Mouse (Mus musculus): ENCODE results near the gene Robo2. TPM values are rescaled to one million over a fixed set of nuclear protein-coding genes. Genes with fewer than 3 reads are reported as not detected.

Gene Robo2
- total and polyA plus RNA-seq, 3 experiments = not detected

GRCm38 (mm10) chr16:74136181-74136580 lies 275.4 kb downstream of the Robo2 start:
- no peaks in the 10 kb centered on the region for H3K9me3 ChIP-seq (replicated peaks; ENCODE audit: insufficient read depth, low read length)
- no peak overlapping the region for H3K9ac ChIP-seq (ENCODE audit: control insufficient read depth, low read depth, low read length, poor library complexity, severe bottlenecking)
- H3K4me1 ChIP-seq (ENCODE audit: control insufficient read depth in 1 of 2, insufficient read depth in 2 of 2, low read length in 2 of 2) = no peaks in the 10 kb centered on the region

DNA sequence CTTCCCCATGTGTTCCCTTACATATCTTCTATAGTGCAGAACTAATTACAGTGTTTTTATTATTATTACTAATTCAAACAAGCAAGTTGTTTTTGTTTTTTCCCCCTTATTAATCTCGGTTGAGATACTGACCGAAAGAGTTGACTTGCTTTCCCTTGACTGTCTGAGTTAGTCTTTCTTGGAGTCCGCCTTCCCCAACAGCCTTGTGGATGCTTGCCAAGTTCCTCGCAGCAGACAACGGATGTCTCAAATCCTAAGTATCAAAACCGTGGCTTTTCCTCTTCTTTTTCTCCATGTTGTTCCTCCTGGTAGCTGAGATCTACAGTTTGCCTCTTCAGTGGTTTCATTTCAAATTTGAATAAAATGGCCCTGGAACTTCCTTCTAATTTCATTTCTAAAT lies 278.8 kb downstream of the Robo2 start:
- no peaks in the 10 kb centered on the region for H3K79me2 ChIP-seq (ENCODE audit: control insufficient read depth, insufficient read depth, low read length, poor library complexity)
- no peak for DNase-seq (ENCODE audit: low read depth, low spot score)
- H3K4me3 ChIP-seq (ENCODE audit: control insufficient read depth in 1 of 2, insufficient read depth in 1 of 2, low read depth in 2 of 2, low read length in 2 of 2) = no peak overlapping the region
- H3K9ac ChIP-seq (ENCODE audit: control insufficient read depth, low read depth, low read length, poor library complexity, severe bottlenecking) = no peak overlapping the region
- no peaks in the 10 kb centered on the region for H3K36me3 ChIP-seq (ENCODE audit: control insufficient read depth in 1 of 2, insufficient read depth in 2 of 2, low read length in 2 of 2)
- no peaks in the 10 kb centered on the region for H3K27me3 ChIP-seq (ENCODE audit: control insufficient read depth in 1 of 2, insufficient read depth in 2 of 2, low read length in 2 of 2)
- no peaks in the 10 kb centered on the region for H3K9me3 ChIP-seq (replicated peaks; ENCODE audit: insufficient read depth, low read length)
- no peak overlapping the region for H3K27ac ChIP-seq (ENCODE audit: control insufficient read depth, low read depth, low read length)
- H3K4me1 ChIP-seq (ENCODE audit: control insufficient read depth in 1 of 2, insufficient read depth in 2 of 2, low read length in 2 of 2) = no peaks in the 10 kb centered on the region
- TF ChIP-seq CTCF (IDR thresholded peaks at IDR 0.05 in 2 of 3, conservative IDR thresholded peaks at IDR 0.05 in 1 of 3; ENCODE audit: control insufficient read depth in 1 of 3, insufficient read depth in 1 of 3, low read depth in 2 of 3, low read length in 3 of 3, poor library complexity in 1 of 3, severe bottlenecking in 1 of 3) (no peak), UBTF (IDR thresholded peaks at IDR 0.05; ENCODE audit: borderline replicate concordance, insufficient read depth, low read depth, low read length) (no peak), MYB (IDR thresholded peaks at IDR 0.05; ENCODE audit: low read depth, low read length) (no peak), TBP (IDR thresholded peaks at IDR 0.05; ENCODE audit: low read depth, low read length) (no peak), TCF12 (IDR thresholded peaks at IDR 0.05; ENCODE audit: low read depth, low read length) (no peak), TAL1 (IDR thresholded peaks at IDR 0.05; ENCODE audit: low read length) (no peak), ZNF384 (IDR thresholded peaks at IDR 0.05; ENCODE audit: low read depth, low read length) (no peak), GABPA (IDR thresholded peaks at IDR 0.05; ENCODE audit: low read depth, low read length) (no peak), MXI1 (IDR thresholded peaks at IDR 0.05; ENCODE audit: low read depth, low read length) (no peak), SMC3 (IDR thresholded peaks at IDR 0.05; ENCODE audit: low read depth, low read length) (no peak), JUND (IDR thresholded peaks at IDR 0.05; ENCODE audit: low read depth, low read length) (no peak), POLR2A (IDR thresholded peaks at IDR 0.05; ENCODE audit: control insufficient read depth in 1 of 2, insufficient read depth in 1 of 2, low read depth in 1 of 2, low read length in 2 of 2, poor library complexity in 1 of 2) (no peak), EP300 (IDR thresholded peaks at IDR 0.05; ENCODE audit: low read depth in 1 of 2, low read length in 2 of 2) (no peak), MAX (IDR thresholded peaks at IDR 0.05; ENCODE audit: low read length) (no peak), RCOR1 (IDR thresholded peaks at IDR 0.05; ENCODE audit: low read depth, low read length) (no peak), HCFC1 (IDR thresholded peaks at IDR 0.05; ENCODE audit: low read depth, low read length) (no peak)

More at GRCm38 (mm10) chr16:74136181-74136580, 275.4 kb downstream of the Robo2 start:
- H3K4me3 ChIP-seq (ENCODE audit: control insufficient read depth in 1 of 2, insufficient read depth in 1 of 2, low read depth in 2 of 2, low read length in 2 of 2) = no peak overlapping the region
- no peaks in the 10 kb centered on the region for H3K36me3 ChIP-seq (ENCODE audit: control insufficient read depth in 1 of 2, insufficient read depth in 2 of 2, low read length in 2 of 2)
- no peak overlapping the region for H3K27ac ChIP-seq (ENCODE audit: control insufficient read depth, low read depth, low read length)
- H3K27me3 ChIP-seq (ENCODE audit: control insufficient read depth in 1 of 2, insufficient read depth in 2 of 2, low read length in 2 of 2) = no peaks in the 10 kb centered on the region
- no peak for DNase-seq (ENCODE audit: low read depth, low spot score)
- H3K79me2 ChIP-seq (ENCODE audit: control insufficient read depth, insufficient read depth, low read length, poor library complexity) = no peaks in the 10 kb centered on the region
- TF ChIP-seq MAZ (IDR thresholded peaks at IDR 0.05; ENCODE audit: low read depth, low read length) (no peak), KAT2A (conservative IDR thresholded peaks at IDR 0.05; ENCODE audit: low read depth, low read length) (no peak), RAD21 (IDR thresholded peaks at IDR 0.05; ENCODE audit: low read depth, low read length) (no peak), SIN3A (IDR thresholded peaks at IDR 0.05; ENCODE audit: low read length) (no peak), UBTF (IDR thresholded peaks at IDR 0.05; ENCODE audit: borderline replicate concordance, insufficient read depth, low read depth, low read length) (no peak), MYB (IDR thresholded peaks at IDR 0.05; ENCODE audit: low read depth, low read length) (no peak), HCFC1 (IDR thresholded peaks at IDR 0.05; ENCODE audit: low read depth, low read length) (no peak), CHD1 (IDR thresholded peaks at IDR 0.05; ENCODE audit: low read depth, low read length) (no peak), MAFK (IDR thresholded peaks at IDR 0.05; ENCODE audit: borderline replicate concordance, low read depth, low read length) (no peak)

Measured in MEL (cell line).